Mouse (Mus musculus): Measurements from ENCODE around the gene Nbr1.
"Not testable (repeated sequence)": the region's sequence is repeated elsewhere in the genome, so short reads cannot be mapped to it uniquely, and the experiment has no call there.

Nbr1 gene

GRCm38 (mm10) chr11:101626995-101627856 is 75.3 kb downstream of the Nbr1 start, which contains the start of gene Rdm1:
Rdm1 (plus strand) TSS chr11:101627195.
- Histone ChIP-seq H3K27me3 (ENCODE audit: control insufficient read depth, insufficient read depth, low read length, poor library complexity, severe bottlenecking) (no peaks in the 10 kb centered on the region), H3K36me3 (ENCODE audit: control insufficient read depth, insufficient read depth, low read length, poor library complexity, severe bottlenecking) (peaks cover 2% of the 10 kb centered on the region; the same call in 1 of the 2 replicates)
- peak; percentile 88 for DNase-seq (ENCODE audit: low read depth, low spot score)

- DNase-seq (ENCODE audit: low read depth, low spot score) = peak; percentile 94
- peaks cover 2% of the 10 kb centered on the region; the same call in 1 of the 2 replicates for H3K36me3 ChIP-seq (ENCODE audit: control insufficient read depth, insufficient read depth, low read length, poor library complexity, severe bottlenecking)
- H3K27me3 ChIP-seq (ENCODE audit: control insufficient read depth, insufficient read depth, low read length, poor library complexity, severe bottlenecking) = no peaks in the 10 kb centered on the region
Measured at GRCm38 (mm10) chr11:101627857-101628559, 76.1 kb downstream of the Nbr1 start.

- not testable (repeated sequence) for H3K36me3 ChIP-seq (ENCODE audit: control insufficient read depth, insufficient read depth, low read length, poor library complexity, severe bottlenecking); DNase-seq (ENCODE audit: low read depth, low spot score); H3K27me3 ChIP-seq (ENCODE audit: control insufficient read depth, insufficient read depth, low read length, poor library complexity, severe bottlenecking)
Measured at GRCm38 (mm10) chr11:101628733-101629417, 76.9 kb downstream of the Nbr1 start.

All from splenic B cell, adult 2 months (primary cell).